Mouse (Mus musculus): ENCODE measurements around the gene Zfp90. TPM values are rescaled to one million over a fixed set of nuclear protein-coding genes. Genes with fewer than 3 reads are reported as not detected.
"Not testable (repeated sequence)": the region's sequence is repeated elsewhere in the genome, so short reads cannot be mapped to it uniquely, and the experiment has no call there.

Gene Zfp90
- polyA plus RNA-seq, 1 experiment from 2014 or later: 19.5 TPM

- no peaks in the 10 kb centered on the region for H3K36me3 ChIP-seq (ENCODE audit: control insufficient read depth, insufficient read depth, low read length)
- H3K9me3 ChIP-seq (ENCODE audit: control insufficient read depth, low read length): no peaks in the 10 kb centered on the region
- no peak overlapping the region for H3K4me2 ChIP-seq (replicated peaks; ENCODE audit: low read depth, low read length)
- no peaks in the 10 kb centered on the region for H3K27me3 ChIP-seq (ENCODE audit: control insufficient read depth, insufficient read depth, low read length)
- 0 out of 2 replicates have a peak, but pooled peaks cover 2% of the 10 kb centered on the region for H3K4me1 ChIP-seq (ENCODE audit: control insufficient read depth, insufficient read depth, low read length)
- 17% methylated on average over 14 of the region's 14 CpGs for WGBS
- H3K27ac ChIP-seq (ENCODE audit: low read depth, low read length): no peak overlapping the region
- H3K4me3 ChIP-seq (ENCODE audit: low read length): no peak overlapping the region
- no peak overlapping the region for H3K9ac ChIP-seq (ENCODE audit: low read depth, low read length)
- ATAC-seq (ENCODE audit: low FRiP score, low TSS enrichment): no peak
Measured at GRCm38 (mm10) chr8:106411783-106412451, 3.2 kb upstream of the Zfp90 start.

DNA sequence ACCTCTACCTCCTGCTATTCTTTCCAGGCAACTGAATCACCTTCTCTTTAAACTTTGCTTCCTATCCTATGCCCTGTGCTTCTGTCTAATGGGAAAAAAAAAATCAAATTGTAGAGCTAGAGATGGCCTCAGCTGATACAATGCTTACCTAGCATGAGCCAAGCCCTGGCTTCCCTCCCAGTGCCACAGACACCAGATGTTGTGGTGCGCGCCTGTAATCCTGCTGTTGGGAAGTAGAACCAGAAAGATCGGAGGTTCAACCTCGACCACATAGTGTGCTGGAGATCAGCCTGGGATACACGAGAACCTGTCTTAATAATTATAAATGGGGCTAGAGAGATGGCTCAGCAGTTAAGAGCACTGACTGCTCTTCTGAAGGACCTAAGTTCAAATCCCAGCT is 2.6 kb downstream of the Zfp90 start:
- peaks cover 46% of the 10 kb centered on the region for H3K36me3 ChIP-seq (ENCODE audit: control insufficient read depth, insufficient read depth, low read length)
- 92% methylated on average over 5 of the region's 5 CpGs for WGBS
- no peak overlapping the region for H3K9ac ChIP-seq (ENCODE audit: low read depth, low read length)
- no peaks in the 10 kb centered on the region for H3K4me1 ChIP-seq (ENCODE audit: control insufficient read depth, insufficient read depth, low read length)
- H3K9me3 ChIP-seq (ENCODE audit: control insufficient read depth, low read length): peaks cover 12% of the 10 kb centered on the region
- no peak overlapping the region for H3K27ac ChIP-seq (ENCODE audit: low read depth, low read length)
- ATAC-seq (ENCODE audit: low FRiP score, low TSS enrichment): no peak
- no peak overlapping the region for H3K4me2 ChIP-seq (replicated peaks; ENCODE audit: low read depth, low read length)
- no peaks in the 10 kb centered on the region for H3K27me3 ChIP-seq (ENCODE audit: control insufficient read depth, insufficient read depth, low read length)
- H3K4me3 ChIP-seq (ENCODE audit: low read length): no peak overlapping the region

DNA sequence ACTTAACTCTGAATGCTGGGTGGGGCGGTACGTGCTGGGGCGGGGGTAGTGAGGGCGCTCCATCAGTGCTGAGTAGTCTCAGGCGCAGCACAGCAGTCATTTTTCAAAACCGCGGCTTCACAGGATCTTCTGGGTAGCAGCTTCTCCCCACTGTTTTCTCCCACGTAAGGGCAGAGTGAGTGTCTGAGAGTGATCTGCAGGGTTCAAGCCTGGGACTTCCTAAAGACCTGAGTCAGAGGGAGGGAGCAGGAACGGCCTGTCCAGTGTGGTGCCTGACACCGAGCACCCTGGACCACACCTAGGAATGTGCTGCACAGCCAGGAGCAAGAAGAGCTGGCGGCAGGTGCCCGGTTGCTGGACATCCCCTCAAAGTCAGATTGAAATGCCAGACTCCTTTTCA is 16.0 kb downstream of the Zfp90 start:
- Histone ChIP-seq H3K36me3 (ENCODE audit: control insufficient read depth, insufficient read depth, low read length) (peaks cover 2% of the 10 kb centered on the region; the same call in 1 of the 2 replicates), H3K27me3 (ENCODE audit: control insufficient read depth, insufficient read depth, low read length) (peaks cover 2% of the 10 kb centered on the region; the same call in 1 of the 2 replicates), H3K4me3 (ENCODE audit: low read length) (no peak overlapping the region), H3K4me2 (replicated peaks; ENCODE audit: low read depth, low read length) (no peak overlapping the region), H3K27ac (ENCODE audit: low read depth, low read length) (no peak overlapping the region), H3K9me3 (ENCODE audit: control insufficient read depth, low read length) (peaks cover 16% of the 10 kb centered on the region), H3K4me1 (ENCODE audit: control insufficient read depth, insufficient read depth, low read length) (no peaks in the 10 kb centered on the region), H3K9ac (ENCODE audit: low read depth, low read length) (no peak overlapping the region)
- ATAC-seq (ENCODE audit: low FRiP score, low TSS enrichment): no peak
- 32% methylated on average over 12 of the region's 12 CpGs for WGBS

DNA sequence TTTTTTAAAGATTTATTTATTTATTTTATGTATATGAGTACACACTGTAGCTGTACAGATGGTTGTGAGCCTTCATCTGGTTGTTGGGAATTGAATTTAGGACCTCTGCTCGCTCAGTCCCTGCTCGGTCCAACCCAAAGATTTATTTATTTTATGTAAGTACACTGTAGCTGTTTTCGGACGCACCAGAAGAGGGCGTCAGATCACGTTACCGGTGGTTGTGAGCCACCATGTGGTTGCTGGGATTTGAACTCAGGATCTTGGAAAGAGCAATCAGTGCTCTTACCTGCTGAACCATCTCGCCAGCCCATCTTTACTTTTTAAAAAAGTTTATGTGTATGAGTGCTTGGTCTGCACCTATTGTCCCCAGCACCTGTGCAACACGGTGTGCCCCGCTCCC is 16.8 kb downstream of the Zfp90 start:
- H3K36me3 ChIP-seq (ENCODE audit: control insufficient read depth, insufficient read depth, low read length); H3K4me2 ChIP-seq (replicated peaks; ENCODE audit: low read depth, low read length); H3K9me3 ChIP-seq (ENCODE audit: control insufficient read depth, low read length); H3K27me3 ChIP-seq (ENCODE audit: control insufficient read depth, insufficient read depth, low read length); H3K4me1 ChIP-seq (ENCODE audit: control insufficient read depth, insufficient read depth, low read length); H3K9ac ChIP-seq (ENCODE audit: low read depth, low read length); H3K4me3 ChIP-seq (ENCODE audit: low read length); H3K27ac ChIP-seq (ENCODE audit: low read depth, low read length); ATAC-seq (ENCODE audit: low FRiP score, low TSS enrichment): not testable (repeated sequence)
- 65% methylated on average over 10 of the region's 10 CpGs for WGBS

DNA sequence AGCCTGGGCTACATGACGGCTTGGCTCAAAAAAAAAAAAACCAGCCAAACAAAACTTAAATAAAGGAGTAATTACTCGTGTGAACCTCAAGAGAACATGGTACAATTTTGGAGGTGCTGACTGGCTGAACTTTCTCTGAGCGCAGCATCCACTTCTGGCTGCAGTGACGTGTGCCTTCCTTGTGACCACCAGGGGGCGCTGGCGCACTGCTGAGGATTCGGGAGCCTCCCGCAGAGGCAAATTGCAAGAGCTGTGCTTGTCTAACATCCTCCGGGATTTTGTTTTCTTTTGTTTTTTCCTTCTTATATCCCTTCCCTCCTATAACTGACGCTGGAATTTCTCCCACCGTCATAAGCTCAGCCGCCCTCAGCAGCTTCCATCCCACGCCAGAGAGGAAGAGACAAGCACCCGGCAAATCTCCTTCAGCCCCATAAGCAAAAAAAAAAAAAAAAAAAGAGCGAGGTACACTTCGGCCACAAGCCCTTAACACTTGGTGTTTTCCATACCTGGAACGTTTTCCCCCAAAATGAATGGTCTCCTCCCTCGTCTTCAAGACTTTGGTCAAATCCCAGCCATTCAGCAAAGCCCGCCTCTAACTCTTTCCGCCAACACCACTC is 17.9 kb downstream of the Zfp90 start:
- Histone ChIP-seq H3K9ac (ENCODE audit: low read depth, low read length) (no peak overlapping the region), H3K9me3 (ENCODE audit: control insufficient read depth, low read length) (no peaks in the 10 kb centered on the region), H3K36me3 (ENCODE audit: control insufficient read depth, insufficient read depth, low read length) (no peaks in the 10 kb centered on the region), H3K4me1 (ENCODE audit: control insufficient read depth, insufficient read depth, low read length) (no peaks in the 10 kb centered on the region), H3K4me3 (ENCODE audit: low read length) (peak overlapping the region; percentile 31), H3K4me2 (replicated peaks; ENCODE audit: low read depth, low read length) (peak overlapping the region; percentile 48), H3K27me3 (ENCODE audit: control insufficient read depth, insufficient read depth, low read length) (peaks cover 2% of the 10 kb centered on the region; the same call in 1 of the 2 replicates), H3K27ac (ENCODE audit: low read depth, low read length) (no peak overlapping the region)
- WGBS: 8% methylated on average over 20 of the region's 20 CpGs
- ATAC-seq (ENCODE audit: low FRiP score, low TSS enrichment): peak; percentile 43; the same call in 1 of the 2 replicates

- Histone ChIP-seq H3K4me3 (ENCODE audit: low read length) (no peak overlapping the region), H3K27ac (ENCODE audit: low read depth, low read length) (no peak overlapping the region), H3K4me2 (replicated peaks; ENCODE audit: low read depth, low read length) (no peak overlapping the region; the same call in 1 of the 2 replicates), H3K9ac (ENCODE audit: low read depth, low read length) (no peak overlapping the region), H3K9me3 (ENCODE audit: control insufficient read depth, low read length) (no peaks in the 10 kb centered on the region), H3K36me3 (ENCODE audit: control insufficient read depth, insufficient read depth, low read length) (no peaks in the 10 kb centered on the region), H3K4me1 (ENCODE audit: control insufficient read depth, insufficient read depth, low read length) (no peaks in the 10 kb centered on the region), H3K27me3 (ENCODE audit: control insufficient read depth, insufficient read depth, low read length) (peaks cover 2% of the 10 kb centered on the region; the same call in 1 of the 2 replicates)
- 32% methylated on average over 1 of the region's 1 CpGs for WGBS
- ATAC-seq (ENCODE audit: low FRiP score, low TSS enrichment): no peak
Measured at GRCm38 (mm10) chr8:106433667-106434066, 18.5 kb downstream of the Zfp90 start.

- WGBS: 71% methylated on average over 3 of the region's 3 CpGs
- no peak overlapping the region for H3K27ac ChIP-seq (ENCODE audit: low read depth, low read length)
- no peak for ATAC-seq (ENCODE audit: low FRiP score, low TSS enrichment)
- no peaks in the 10 kb centered on the region for H3K9me3 ChIP-seq (ENCODE audit: control insufficient read depth, low read length)
- H3K27me3 ChIP-seq (ENCODE audit: control insufficient read depth, insufficient read depth, low read length): no peaks in the 10 kb centered on the region
- no peak overlapping the region for H3K9ac ChIP-seq (ENCODE audit: low read depth, low read length)
- no peaks in the 10 kb centered on the region for H3K36me3 ChIP-seq (ENCODE audit: control insufficient read depth, insufficient read depth, low read length)
- no peak overlapping the region for H3K4me3 ChIP-seq (ENCODE audit: low read length)
- H3K4me1 ChIP-seq (ENCODE audit: control insufficient read depth, insufficient read depth, low read length): no peaks in the 10 kb centered on the region
- no peak overlapping the region for H3K4me2 ChIP-seq (replicated peaks; ENCODE audit: low read depth, low read length)
Measured at GRCm38 (mm10) chr8:106437781-106438180, 22.7 kb downstream of the Zfp90 start.

DNA sequence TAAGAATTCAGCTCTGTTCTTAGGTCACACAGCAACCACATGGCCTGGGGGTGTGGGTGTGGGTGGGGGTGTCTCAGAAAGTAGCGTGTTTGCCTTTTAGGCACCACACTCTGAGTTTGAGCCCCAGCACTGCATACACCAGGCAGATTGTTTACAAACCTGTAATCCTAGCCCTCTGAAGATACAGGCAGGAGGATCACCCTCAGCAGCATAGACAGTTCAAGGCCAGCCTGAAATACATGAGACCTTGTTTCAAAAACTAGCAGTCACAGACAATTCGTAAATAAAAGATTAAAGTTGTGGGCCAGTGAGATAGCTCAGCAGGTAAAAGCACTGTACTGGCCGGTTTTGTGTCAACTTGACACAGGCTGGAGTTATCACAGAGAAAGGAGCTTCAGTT is 25.0 kb downstream of the Zfp90 start:
- no peak overlapping the region for H3K4me2 ChIP-seq (replicated peaks; ENCODE audit: low read depth, low read length)
- H3K27me3 ChIP-seq (ENCODE audit: control insufficient read depth, insufficient read depth, low read length): no peaks in the 10 kb centered on the region
- H3K9me3 ChIP-seq (ENCODE audit: control insufficient read depth, low read length): no peaks in the 10 kb centered on the region
- 79% methylated on average over 3 of the region's 3 CpGs for WGBS
- H3K4me3 ChIP-seq (ENCODE audit: low read length): no peak overlapping the region
- no peaks in the 10 kb centered on the region for H3K4me1 ChIP-seq (ENCODE audit: control insufficient read depth, insufficient read depth, low read length)
- no peak for ATAC-seq (ENCODE audit: low FRiP score, low TSS enrichment)
- no peaks in the 10 kb centered on the region for H3K36me3 ChIP-seq (ENCODE audit: control insufficient read depth, insufficient read depth, low read length)
- H3K9ac ChIP-seq (ENCODE audit: low read depth, low read length): no peak overlapping the region
- no peak overlapping the region for H3K27ac ChIP-seq (ENCODE audit: low read depth, low read length)

DNA sequence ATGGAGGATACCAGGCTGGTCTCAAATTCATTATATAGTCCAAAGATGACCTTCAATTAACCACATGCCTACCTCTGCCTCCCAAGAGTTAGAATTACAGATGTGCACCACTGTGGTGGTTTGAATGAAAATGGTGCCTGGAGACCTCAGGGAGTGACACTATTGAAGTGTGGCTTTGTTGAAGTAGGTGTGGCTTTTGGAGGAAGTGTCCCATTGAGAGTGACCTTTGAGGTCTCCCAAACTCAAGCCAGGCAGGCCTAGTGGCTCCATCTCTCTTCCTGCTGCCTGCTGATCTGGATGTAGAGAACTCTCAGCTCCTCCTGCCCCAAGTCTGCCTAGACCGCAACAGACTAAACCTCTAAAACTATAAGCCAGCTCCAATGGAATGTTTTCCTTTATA is 27.6 kb downstream of the Zfp90 start:
- H3K4me3 ChIP-seq (ENCODE audit: low read length): no peak overlapping the region
- no peak for ATAC-seq (ENCODE audit: low FRiP score, low TSS enrichment)
- H3K9ac ChIP-seq (ENCODE audit: low read depth, low read length): no peak overlapping the region
- H3K27ac ChIP-seq (ENCODE audit: low read depth, low read length): no peak overlapping the region
- H3K9me3 ChIP-seq (ENCODE audit: control insufficient read depth, low read length): no peaks in the 10 kb centered on the region
- H3K4me2 ChIP-seq (replicated peaks; ENCODE audit: low read depth, low read length): no peak overlapping the region
- 83% methylated on average over 1 of the region's 1 CpGs for WGBS
- no peaks in the 10 kb centered on the region for H3K27me3 ChIP-seq (ENCODE audit: control insufficient read depth, insufficient read depth, low read length)
- H3K36me3 ChIP-seq (ENCODE audit: control insufficient read depth, insufficient read depth, low read length): no peaks in the 10 kb centered on the region
- no peaks in the 10 kb centered on the region for H3K4me1 ChIP-seq (ENCODE audit: control insufficient read depth, insufficient read depth, low read length)

Data from kidney, embryonic 14.5 days (tissue).